Mouse (Mus musculus) hindbrain, embryonic 12.5 days (tissue): ENCODE data around the gene Acp4. TPM values are rescaled to one million over a fixed set of nuclear protein-coding genes. Genes with fewer than 3 reads are reported as not detected.
"Not testable (repeated sequence)": the region's sequence is repeated elsewhere in the genome, so short reads cannot be mapped to it uniquely, and the experiment has no call there.

Source experiments
- ATAC-seq: fragments of 200-750 bp; cut with Nextera tagmentation; 2 replicates; pipeline ENCODE4 v1.8.0; 2017; ENCODE audit warnings: moderate TSS enrichment; ENCODE audit not compliant: low FRiP score
- H3K27ac ChIP-seq: fragments of 300-500 bp; sonication (generic); 2 replicates; pipeline ENCODE4 v1.5.1; 2016; ENCODE audit warnings: mild to moderate bottlenecking
- H3K27me3 ChIP-seq: fragments of 300-500 bp; sonication (generic); 2 replicates; pipeline ENCODE4 v1.6.1; 2016; ENCODE audit warnings: mild to moderate bottlenecking
- H3K36me3 ChIP-seq: fragments of 300-500 bp; sonication (generic); 2 replicates; pipeline ENCODE4 v1.6.1; 2016; ENCODE audit warnings: mild to moderate bottlenecking
- H3K4me1 ChIP-seq: fragments of 300-500 bp; sonication (generic); 2 replicates; pipeline ENCODE4 v1.6.1; 2016
- H3K4me2 ChIP-seq: fragments of 300-500 bp; sonication (generic); replicated peaks from 2 replicates; pipeline ENCODE4 v1.6.1; 2016; ENCODE audit warnings: mild to moderate bottlenecking
- H3K4me3 ChIP-seq: fragments of 300-500 bp; sonication (generic); 2 replicates; pipeline ENCODE4 v1.5.1; 2016; ENCODE audit warnings: mild to moderate bottlenecking
- H3K9ac ChIP-seq: fragments of 300-500 bp; sonication (generic); 2 replicates; pipeline ENCODE4 v1.6.1; 2016; ENCODE audit warnings: mild to moderate bottlenecking, moderate library complexity
- H3K9me3 ChIP-seq: fragments of 300-500 bp; sonication (generic); replicated peaks from 2 replicates; pipeline ENCODE4 v1.6.1; 2016; ENCODE audit warnings: mild to moderate bottlenecking
- WGBS: fragments of 180-500 bp; shearing (Covaris S2); methylation state at CpG from one replicate; pipeline ENCODE4 v1.1.7; 2016; 5-methylcytosine and 5-hydroxymethylcytosine counted together
- polyA plus RNA-seq: library from polyadenylated mRNA; unstranded; fragments of >200 nt; fragmentation: Nextera tagmentation; extraction: Ambion mirVana; gene quantifications from 2 replicates; pipeline ENCODE4 v1.2.1, GENCODE M21; 2016

The Acp4 gene
- polyA plus RNA-seq, 1 experiment from 2014 or later = not detected

DNA sequence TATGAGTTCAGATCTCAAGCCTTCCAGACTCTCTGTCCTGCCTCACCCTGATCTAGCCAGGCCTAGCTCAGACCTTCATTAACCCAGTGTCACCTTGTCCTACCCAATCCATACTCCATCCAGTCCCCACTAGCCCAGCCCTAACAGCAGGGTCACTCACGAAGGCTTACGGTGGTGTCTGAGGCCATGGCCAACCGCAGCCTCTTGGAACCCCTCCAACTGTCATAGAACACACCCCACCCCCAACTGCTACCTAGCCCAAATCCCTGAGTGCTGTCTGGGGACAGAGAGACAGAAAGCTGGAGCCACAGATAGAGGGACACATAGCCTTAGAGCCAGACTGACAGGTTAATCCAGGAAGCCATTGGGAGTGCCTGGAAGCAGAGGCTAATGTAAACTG, 21.3 kb downstream of the Acp4 start, which contains the start of gene Gm36864:
Gene Gm36864 (plus strand): TSS at position 269 of the 400 bp plus-strand sequence.
- H3K4me1 ChIP-seq = no peaks in the 10 kb centered on the region
- H3K27me3 ChIP-seq = 0 out of 2 replicates have a peak, but pooled peaks cover 2% of the 10 kb centered on the region
- H3K9me3 ChIP-seq = no peaks in the 10 kb centered on the region
- H3K27ac ChIP-seq = no peak within 1 kb of the TSS
- H3K9ac ChIP-seq = no peak within 1 kb of the TSS
- ATAC-seq = no peak
- H3K36me3 ChIP-seq = no peaks in the 10 kb centered on the region
- 81% methylated on average over 3 of the region's 3 CpGs for WGBS
- no peak within 1 kb of the TSS for H3K4me2 ChIP-seq
- H3K4me3 ChIP-seq = no peak within 1 kb of the TSS

DNA sequence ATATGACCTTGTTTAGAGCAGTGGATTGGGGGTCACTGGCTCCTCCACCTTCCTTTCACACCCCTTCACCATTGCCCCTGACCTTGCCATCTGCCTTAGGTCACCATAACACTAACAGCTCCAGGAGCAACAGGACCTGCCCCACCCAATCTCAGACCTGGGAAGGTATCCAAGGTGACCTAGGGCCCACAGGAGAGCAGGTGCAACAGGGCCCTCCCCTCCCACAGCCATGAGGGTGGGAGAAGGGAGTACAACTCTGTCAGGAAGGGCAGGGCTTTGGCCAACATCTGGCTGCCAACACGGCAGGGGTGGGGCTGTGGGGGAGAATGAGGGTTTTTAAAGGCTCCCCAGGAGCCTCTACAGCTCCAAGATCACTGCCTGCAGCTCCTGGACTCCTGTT, 32.1 kb downstream of the Acp4 start, which contains the start of gene Klk1:
Gene Klk1 (plus strand): TSS at position 285 of the 400 bp plus-strand sequence.
- no peak within 1 kb of the TSS for H3K27ac ChIP-seq
- no peak within 1 kb of the TSS for H3K4me3 ChIP-seq
- no peak for ATAC-seq
- no peaks in the 10 kb centered on the region for H3K4me1 ChIP-seq
- no peaks in the 10 kb centered on the region for H3K9me3 ChIP-seq
- H3K27me3 ChIP-seq = no peaks in the 10 kb centered on the region
- H3K9ac ChIP-seq = no peak within 1 kb of the TSS
- H3K4me2 ChIP-seq = no peak within 1 kb of the TSS
- 38% methylated on average over 1 of the region's 1 CpGs for WGBS
- H3K36me3 ChIP-seq = no peaks in the 10 kb centered on the region

GRCm38 (mm10) chr7:44222335-44222734, 34.8 kb downstream of the Acp4 start:
- H3K27me3 ChIP-seq, H3K4me3 ChIP-seq, H3K4me1 ChIP-seq, H3K27ac ChIP-seq, H3K9ac ChIP-seq, H3K4me2 ChIP-seq, ATAC-seq, H3K9me3 ChIP-seq, H3K36me3 ChIP-seq: not testable (repeated sequence)
- 88% methylated on average over 6 of the region's 6 CpGs for WGBS

GRCm38 (mm10) chr7:44221601-44222000, 35.6 kb downstream of the Acp4 start:
- H3K27me3 ChIP-seq, H3K9ac ChIP-seq, H3K4me3 ChIP-seq, H3K36me3 ChIP-seq, H3K9me3 ChIP-seq, ATAC-seq, H3K4me1 ChIP-seq, H3K4me2 ChIP-seq, H3K27ac ChIP-seq: not testable (repeated sequence)
- 70% methylated on average over 8 of the region's 10 CpGs for WGBS

- Histone ChIP-seq H3K4me3 (no peak within 1 kb of the TSS), H3K4me2 (no peak within 1 kb of the TSS), H3K27ac (no peak within 1 kb of the TSS), H3K9me3 (no peaks in the 10 kb centered on the region), H3K4me1 (no peaks in the 10 kb centered on the region), H3K9ac (no peak within 1 kb of the TSS), H3K36me3 (no peaks in the 10 kb centered on the region), H3K27me3 (no peaks in the 10 kb centered on the region; the same call in 1 of the 2 replicates)
- 81% methylated on average over 1 of the region's 1 CpGs for WGBS
- ATAC-seq = no peak
Measured at GRCm38 (mm10) chr7:44215645-44216044, 41.5 kb downstream of the Acp4 start, which contains the start of gene Klk1b5. Klk1b5 (plus strand) TSS chr7:44215945.

- ATAC-seq = no peak
- no peak overlapping the region for H3K4me3 ChIP-seq
- WGBS = 78% methylated on average over 3 of the region's 3 CpGs
- H3K36me3 ChIP-seq = no peaks in the 10 kb centered on the region
- no peaks in the 10 kb centered on the region for H3K27me3 ChIP-seq
- no peak overlapping the region for H3K9ac ChIP-seq
- H3K9me3 ChIP-seq = no peaks in the 10 kb centered on the region
- no peak overlapping the region for H3K4me2 ChIP-seq
- H3K27ac ChIP-seq = no peak overlapping the region
- H3K4me1 ChIP-seq = no peaks in the 10 kb centered on the region
Measured at GRCm38 (mm10) chr7:44208307-44208706, 48.9 kb downstream of the Acp4 start.

GRCm38 (mm10) chr7:44207135-44207534, 50.0 kb downstream of the Acp4 start, which contains the start of gene Klk1b4:
Klk1b4 (plus strand) TSS chr7:44207435.
- not testable (repeated sequence) for H3K27me3 ChIP-seq, H3K4me3 ChIP-seq, H3K4me2 ChIP-seq, ATAC-seq, H3K4me1 ChIP-seq, H3K36me3 ChIP-seq, H3K27ac ChIP-seq, H3K9me3 ChIP-seq, H3K9ac ChIP-seq
- 58% methylated on average over 3 of the region's 3 CpGs for WGBS

Other genes with a start within 250 kb of the Acp4 start
- gene Klk1b26, start 245.2 kb downstream of the Acp4 start, polyA plus RNA-seq = not detected in 2 replicates
- not detected in 2 replicates for gene Klk1b27, start 205.1 kb downstream of the Acp4 start, polyA plus RNA-seq
- not detected in 2 replicates for gene Klk1b21, start 155.1 kb downstream of the Acp4 start, polyA plus RNA-seq
- not detected in 2 replicates for gene Klk1b22, start 144.7 kb downstream of the Acp4 start, polyA plus RNA-seq
- gene Klk1b16, start 120.6 kb downstream of the Acp4 start, polyA plus RNA-seq = not detected in 2 replicates
- not detected in 2 replicates for gene Klk1b24, start 69.1 kb downstream of the Acp4 start, polyA plus RNA-seq
- not detected in 2 replicates for gene Klk1b3, start 59.2 kb downstream of the Acp4 start, polyA plus RNA-seq
- not detected in 2 replicates for gene Klk1b4, start 49.9 kb downstream of the Acp4 start, polyA plus RNA-seq
- not detected in 2 replicates for gene Klk1b5, start 41.4 kb downstream of the Acp4 start, polyA plus RNA-seq
- not detected in 2 replicates for gene Klk1, start 32.0 kb downstream of the Acp4 start, polyA plus RNA-seq
- not detected in 2 replicates for gene Gm36864, start 21.2 kb downstream of the Acp4 start, polyA plus RNA-seq
- gene 1700028J19Rik, start 10.7 kb downstream of the Acp4 start, polyA plus RNA-seq = 1.1 and 1.2 TPM in 2 replicates
- gene 2410002F23Rik, start 10.7 kb downstream of the Acp4 start, polyA plus RNA-seq = 182 and 196 TPM in 2 replicates
- not detected in 2 replicates for gene Gm15517, start 4.1 kb upstream of the Acp4 start, polyA plus RNA-seq
- gene Clec11a, start 49.5 kb upstream of the Acp4 start, polyA plus RNA-seq = 2.0 and 2.9 TPM in 2 replicates
- 12.5 and 12.8 TPM in 2 replicates for gene Shank1, start 52.9 kb upstream of the Acp4 start, polyA plus RNA-seq
- gene Syt3, start 126.7 kb upstream of the Acp4 start, polyA plus RNA-seq = 6.8 and 7.5 TPM in 2 replicates
- 1.1 and 1.9 TPM in 2 replicates for gene 1700008O03Rik, start 128.4 kb upstream of the Acp4 start, polyA plus RNA-seq
- gene Lrrc4b, start 171.6 kb upstream of the Acp4 start, polyA plus RNA-seq = 12.6 and 12.7 TPM in 2 replicates
- gene Aspdh, start 208.0 kb upstream of the Acp4 start, polyA plus RNA-seq = 1.3 and 3.9 TPM in 2 replicates
- 60.5 and 65.1 TPM in 2 replicates for gene Josd2, start 210.6 kb upstream of the Acp4 start, polyA plus RNA-seq
- 134 and 142 TPM in 2 replicates for gene Emc10, start 239.2 kb upstream of the Acp4 start, polyA plus RNA-seq
- 25.2 and 26.0 TPM in 2 replicates for gene Fam71e1, start 239.2 kb upstream of the Acp4 start, polyA plus RNA-seq